Mouse (Mus musculus): ENCODE results near the gene Rab3ip.

- TF ChIP-seq POLR2A (IDR thresholded peaks at IDR 0.05; ENCODE audit: control insufficient read depth, extremely low read depth, insufficient read depth, low read length, poor library complexity) (no peak), CTCF (IDR thresholded peaks at IDR 0.05; ENCODE audit: borderline replicate concordance, control insufficient read depth, extremely low read depth, insufficient read depth, low read length, poor library complexity) (no peak)
Measured at GRCm38 (mm10) chr10:116956483-116957158, 6.1 kb upstream of the Rab3ip start.
